Mouse (Mus musculus): ENCODE measurements around the gene Zg16.
"Not testable (repeated sequence)": the region's sequence is repeated elsewhere in the genome, so short reads cannot be mapped to it uniquely, and the experiment has no call there.

Zg16 gene

DNA sequence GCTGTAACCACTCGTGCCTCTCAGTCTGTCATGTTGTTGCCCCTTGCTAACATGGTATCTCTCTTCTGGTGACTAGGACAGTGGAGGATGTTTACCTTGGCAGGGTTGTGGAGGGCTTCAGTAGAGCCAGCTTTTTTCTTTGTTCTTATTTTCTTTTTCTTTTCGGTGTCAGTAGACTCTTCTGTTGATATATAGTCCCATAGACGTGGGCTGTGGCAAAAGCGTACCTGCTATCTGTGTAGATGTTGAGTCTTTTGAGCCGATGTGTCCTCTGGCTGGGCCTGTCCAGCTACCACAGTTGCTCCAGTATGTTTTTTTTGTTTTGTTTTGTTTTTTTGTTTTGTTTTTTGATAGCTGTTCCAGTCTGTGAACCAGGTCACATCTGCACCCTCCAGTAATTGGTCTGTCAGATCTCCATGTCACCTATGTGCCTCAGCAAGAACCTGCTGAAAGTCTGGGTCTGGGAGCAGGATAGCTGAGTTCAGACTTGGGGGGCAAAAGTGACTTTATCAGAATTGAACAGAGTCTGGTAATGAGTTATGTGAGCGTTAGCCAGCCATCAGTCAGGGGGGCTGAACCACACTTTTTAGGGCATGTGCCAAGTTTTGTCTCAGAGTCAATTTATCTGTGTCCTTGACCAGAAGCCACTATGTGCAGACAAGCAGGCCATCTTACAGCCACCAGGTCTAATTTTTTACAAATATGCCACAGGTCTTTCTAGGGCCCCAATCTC, at the start of gene Zg16:
TSS of gene Zg16 (minus strand) at position 51 of the 733 bp plus-strand sequence.
- DNase-seq = not testable (repeated sequence)

DNA sequence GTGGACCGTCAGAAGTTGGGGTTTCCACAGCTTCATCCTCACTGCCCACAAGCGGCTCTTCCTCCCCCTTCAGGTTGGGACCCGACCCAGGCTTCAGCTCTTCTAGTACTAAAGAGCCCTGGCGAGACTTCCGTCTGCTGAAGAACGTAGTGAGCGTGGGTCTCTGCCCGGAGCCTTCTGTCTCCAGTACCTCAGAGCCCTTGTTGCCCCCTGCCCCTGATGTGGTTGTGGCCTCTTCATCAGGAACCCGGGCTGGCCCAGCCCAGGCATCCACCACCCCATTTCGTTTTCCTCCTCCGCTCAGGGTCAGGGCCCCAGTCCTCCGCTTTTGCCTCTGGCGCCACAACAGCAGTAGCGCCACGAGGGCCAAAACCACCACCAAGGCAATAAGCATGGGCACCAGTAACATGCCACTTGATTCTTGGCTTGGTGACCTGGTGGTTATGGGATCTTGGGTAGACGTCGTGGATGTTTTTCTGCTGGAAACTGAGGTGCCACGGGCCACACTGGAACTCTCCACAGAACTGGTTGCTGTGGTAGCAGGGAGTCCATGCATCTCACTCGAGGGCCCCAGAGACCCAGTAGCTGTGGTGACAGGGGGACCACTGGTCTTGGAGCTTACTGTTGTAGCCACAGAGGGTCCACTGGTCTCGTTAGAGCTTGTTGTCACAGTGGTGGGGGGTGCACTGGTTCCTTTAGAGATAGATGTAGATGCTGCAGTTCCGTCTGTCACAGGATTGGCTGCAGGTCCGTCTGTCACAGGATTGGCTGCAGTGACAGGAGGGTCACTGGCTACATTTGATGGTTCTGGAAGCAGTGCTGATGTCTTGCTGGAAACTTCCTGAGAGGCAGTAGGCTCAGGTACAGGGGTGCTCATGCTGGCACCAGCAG, 49.3 kb upstream of the Zg16 start:
- DNase-seq = no peak

DNA sequence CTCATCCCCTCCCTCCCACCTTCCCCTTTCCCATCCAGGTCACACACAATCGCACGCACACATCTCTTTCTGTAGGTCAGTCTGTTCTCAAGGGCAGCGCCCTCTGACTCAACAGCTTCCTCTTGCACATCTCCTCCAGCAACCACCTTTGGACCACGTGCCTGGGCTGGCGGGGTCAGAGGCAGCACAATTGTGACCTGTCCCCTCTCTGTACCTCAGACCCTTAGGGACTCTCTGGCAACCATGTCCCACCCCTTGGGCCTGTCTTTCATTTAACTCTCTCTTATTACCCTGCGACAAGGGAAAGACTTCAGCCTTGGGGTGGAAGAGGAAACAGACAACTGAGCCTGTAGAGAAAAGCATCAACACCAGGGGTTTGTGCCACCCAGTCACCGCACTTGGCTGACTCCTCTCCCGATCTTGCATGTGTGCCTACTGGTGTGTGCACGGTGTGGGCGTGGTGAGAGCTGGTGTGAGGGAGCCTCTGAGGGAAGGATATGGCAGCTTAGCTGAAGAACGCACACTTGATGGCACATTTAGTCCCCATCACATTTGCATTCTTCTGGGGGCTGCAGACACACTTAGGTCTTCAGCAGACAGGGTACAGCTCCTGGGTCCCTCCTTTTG, 47.8 kb upstream of the Zg16 start:
- no peak for DNase-seq

DNA sequence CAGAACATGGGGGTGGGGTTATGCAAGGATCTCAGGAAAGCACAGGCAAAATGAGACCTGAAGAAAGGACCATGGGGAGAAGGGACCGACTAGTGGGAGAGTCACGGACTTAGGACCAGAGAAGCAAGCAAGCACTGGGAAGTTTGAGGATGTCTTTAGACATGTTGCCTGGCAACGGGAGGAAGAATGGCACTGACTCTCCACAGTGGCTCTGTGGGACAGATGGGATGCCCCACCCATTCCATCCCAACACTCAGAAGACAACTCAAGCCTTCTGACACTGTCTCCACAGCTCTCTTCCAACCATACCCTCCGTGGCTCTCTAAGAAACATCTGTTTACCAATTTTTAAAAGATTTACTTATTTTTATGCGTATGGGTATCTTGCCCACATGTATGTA, 46.0 kb upstream of the Zg16 start:
- DNase-seq = no peak

DNA sequence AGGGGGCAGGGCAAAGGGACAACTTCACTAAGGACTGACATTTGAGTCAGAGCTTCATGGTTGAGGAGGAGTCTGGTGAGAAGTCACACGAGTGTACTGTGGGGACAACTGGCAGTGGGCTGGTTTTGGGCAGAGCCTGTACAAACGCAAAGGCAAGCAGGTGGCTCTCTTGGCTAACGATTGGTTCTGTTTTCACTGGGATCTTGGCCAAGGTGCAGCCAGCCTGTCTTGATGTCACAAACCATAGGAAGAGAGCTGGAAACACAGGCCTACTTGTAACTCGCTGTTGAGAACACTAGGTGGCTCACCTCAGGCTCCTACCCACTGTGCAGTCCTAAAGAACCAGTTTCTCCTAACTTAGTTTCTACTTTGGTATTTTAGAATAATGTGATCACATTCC, 42.5 kb upstream of the Zg16 start:
- DNase-seq = peak; percentile 54 to 68

DNA sequence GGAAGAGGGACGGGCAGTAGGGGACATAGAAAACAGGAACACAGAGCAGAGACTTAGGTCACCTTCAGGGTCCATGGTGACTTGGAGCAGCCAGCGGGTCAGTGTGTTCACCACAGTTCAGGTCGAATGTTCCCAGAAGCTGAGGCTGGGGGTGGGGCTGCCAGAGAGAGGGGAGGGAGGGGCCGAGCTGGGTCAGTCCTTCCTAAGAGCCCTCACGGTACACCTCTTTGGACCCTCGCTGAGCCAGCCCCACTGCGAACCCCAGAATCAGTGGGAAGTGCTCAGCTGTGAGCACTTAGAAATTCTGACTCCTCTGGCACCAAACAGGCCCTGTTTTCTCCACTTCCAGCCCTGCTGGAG, 34.8 kb upstream of the Zg16 start, which contains the start of gene Qprt:
TSS of gene Qprt (minus strand) at position 316 of the 360 bp plus-strand sequence.
- DNase-seq = no peak

DNA sequence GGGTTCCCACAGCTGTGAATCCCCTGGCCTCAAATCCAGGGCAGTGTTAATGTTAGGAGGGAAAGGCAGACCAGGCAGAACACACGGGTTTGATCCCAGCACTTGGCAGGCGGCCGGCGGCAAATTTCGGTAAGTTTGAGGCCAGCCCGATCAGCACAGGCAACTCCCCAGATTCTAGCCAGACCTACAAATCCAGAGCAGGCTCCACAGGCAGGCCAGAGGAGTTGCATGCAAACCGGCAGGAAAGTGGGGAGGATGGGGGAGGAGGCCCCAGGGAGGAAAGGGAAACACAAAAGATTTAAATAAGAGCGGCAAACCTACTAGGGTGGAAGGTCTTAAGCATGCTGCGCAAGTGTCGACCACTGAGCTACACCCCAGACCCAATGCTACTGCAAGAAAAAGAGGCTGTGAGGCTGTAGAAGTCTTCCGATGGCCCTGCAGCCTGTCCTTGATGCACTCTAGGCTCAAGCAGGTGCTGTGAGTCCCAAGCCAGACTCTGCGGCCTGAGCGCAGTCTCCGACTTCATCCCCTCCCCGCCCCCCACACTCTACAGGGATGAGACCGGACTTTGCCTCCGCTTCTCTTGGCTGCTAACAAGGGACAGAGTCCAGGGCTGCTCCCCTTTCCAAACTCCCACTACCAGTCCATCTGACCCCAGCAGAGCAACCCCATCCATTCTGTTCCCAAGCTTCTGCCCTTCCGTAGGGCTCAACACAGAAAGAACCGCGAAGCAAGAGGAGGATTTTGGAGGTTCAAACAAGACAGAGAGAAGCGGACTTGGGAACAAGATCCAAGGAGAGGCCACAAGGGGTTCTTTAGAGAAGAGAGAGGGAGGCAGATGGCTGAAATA, 34.2 kb upstream of the Zg16 start:
- DNase-seq = no peak

DNA sequence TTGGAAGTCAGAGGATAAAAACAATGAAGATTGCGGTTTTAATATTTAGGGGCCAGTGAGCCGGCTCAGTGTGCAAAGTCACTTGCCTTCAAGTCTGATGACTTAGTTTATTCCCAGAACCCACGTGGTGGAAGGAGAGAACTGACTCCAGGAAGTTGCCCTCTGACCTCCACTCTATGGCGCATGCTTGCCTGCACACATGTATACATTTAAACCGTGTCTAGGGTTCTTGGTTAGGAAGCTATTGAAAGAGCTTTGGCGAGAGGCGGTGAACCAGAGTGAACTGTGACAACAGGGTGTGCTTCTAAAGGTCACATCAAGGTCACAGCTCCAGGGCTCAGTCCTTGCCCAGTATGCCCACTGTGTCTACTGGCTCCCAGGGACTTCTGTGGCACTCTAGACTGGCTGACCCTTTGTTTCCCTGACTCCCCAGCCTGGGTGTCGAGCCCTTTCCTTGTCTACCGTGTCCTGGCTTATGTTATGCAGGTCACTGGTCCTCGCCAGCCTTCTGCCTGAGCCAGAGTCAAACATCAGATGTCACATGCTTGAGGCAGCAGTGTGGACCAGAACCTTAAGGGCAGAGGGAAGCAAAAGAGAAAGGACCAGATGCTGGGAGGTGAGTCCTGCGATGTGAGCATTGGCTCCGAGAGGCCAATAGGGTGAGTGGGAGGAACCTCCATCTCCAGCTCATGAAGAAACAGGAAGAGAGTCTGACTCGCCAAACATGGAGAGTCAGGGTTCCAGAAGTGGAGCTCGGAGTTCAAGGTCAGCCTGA, 31.7 kb upstream of the Zg16 start:
- no peak for DNase-seq

DNA sequence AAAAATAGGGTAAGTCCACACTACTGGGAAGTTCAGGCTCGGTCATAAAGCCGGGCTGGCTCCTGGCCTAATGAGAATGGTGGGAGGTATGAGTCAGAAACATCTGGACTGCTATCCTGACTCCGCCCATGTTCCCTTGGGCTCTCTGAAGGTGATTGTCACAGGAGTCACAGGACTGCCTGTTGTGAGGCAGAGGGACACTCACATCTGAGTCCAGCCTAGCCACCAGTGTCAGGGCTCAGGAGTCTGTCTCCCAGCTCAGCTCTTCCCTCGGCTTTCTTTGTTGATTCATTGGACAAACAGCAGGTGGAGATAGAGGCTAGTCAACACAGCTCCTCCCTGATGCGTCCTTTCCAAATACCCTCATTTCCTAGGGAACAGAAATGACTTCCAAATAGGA, 30.8 kb upstream of the Zg16 start:
- no peak for DNase-seq

DNA sequence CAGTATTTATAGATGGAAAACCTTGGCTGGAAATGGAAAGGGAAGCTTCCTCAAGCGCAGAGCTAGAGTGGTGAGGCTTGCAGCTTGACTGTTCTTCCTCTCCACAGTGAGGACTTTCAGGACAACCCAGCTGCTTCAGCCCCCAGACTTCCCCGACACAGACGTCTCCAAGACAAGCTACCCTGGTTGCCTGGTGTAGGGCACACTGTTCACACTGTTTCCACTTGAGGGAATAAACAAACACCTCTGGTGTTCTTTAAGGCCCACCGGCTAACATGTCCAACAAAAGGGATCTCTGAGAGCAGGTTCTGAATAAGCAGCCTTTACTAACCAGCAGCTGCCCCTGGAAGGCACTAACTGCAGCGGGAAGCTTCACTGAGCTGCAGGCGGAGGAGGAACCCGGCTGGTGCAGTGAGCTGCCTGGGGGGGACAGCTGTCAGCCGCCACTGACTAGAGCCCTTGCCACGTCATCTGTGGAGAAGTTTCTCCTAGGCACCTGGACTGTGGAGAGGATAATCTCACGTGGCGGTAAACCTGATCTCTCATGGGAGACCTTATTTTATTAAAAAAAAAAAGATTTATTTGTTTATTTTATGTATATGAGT, 29.3 kb upstream of the Zg16 start:
- DNase-seq = no peak

DNA sequence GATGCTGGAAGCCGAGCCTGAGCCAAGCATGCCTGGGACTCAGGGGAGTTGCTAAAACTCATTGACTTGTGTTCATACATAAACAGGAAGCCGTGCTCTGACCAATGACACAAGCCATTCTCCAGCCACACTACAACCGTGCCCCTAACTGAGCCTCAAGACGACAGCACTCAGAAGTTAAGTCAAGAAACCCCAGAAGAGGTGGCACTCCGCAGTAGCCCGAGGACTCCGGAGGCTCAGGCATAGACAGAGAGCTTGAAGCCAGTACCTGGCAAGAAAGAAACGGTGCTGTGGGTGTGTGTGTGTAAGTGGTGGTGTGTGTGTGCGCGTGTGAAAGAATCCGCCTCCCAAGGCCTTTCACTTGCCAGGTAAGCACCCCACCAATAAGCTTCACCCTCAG, 27.8 kb upstream of the Zg16 start:
- no peak for DNase-seq

DNA sequence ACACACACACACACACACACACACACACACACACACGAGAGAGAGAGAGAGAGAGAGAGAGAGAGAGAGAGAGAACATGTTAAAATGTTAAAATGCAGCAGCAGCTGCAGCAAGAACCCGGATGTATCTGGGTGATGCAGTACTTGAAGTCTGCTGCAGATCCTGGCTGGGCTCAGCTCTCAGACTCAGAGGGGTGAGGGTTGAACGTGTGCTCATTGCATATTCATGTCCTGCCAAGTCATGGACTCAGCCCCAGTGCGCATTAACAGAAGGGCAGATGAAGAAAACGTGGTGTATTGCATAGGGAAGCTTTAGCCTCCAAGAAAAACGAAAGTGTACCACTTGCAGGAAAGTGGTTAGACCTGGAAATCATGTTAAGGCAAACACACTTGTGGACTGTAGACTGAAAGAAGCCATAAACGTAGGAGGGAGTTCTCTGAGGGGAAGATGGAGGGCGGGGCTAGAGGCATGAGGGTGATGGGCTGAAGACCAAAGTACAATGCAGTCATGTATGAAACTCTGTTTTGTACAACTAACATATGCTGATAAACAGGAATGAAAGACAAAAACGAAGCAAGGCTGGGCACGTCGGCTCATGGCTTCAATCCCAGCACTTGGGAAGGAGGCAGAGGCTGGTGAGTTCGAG, 26.6 kb upstream of the Zg16 start:
- no peak for DNase-seq

DNA sequence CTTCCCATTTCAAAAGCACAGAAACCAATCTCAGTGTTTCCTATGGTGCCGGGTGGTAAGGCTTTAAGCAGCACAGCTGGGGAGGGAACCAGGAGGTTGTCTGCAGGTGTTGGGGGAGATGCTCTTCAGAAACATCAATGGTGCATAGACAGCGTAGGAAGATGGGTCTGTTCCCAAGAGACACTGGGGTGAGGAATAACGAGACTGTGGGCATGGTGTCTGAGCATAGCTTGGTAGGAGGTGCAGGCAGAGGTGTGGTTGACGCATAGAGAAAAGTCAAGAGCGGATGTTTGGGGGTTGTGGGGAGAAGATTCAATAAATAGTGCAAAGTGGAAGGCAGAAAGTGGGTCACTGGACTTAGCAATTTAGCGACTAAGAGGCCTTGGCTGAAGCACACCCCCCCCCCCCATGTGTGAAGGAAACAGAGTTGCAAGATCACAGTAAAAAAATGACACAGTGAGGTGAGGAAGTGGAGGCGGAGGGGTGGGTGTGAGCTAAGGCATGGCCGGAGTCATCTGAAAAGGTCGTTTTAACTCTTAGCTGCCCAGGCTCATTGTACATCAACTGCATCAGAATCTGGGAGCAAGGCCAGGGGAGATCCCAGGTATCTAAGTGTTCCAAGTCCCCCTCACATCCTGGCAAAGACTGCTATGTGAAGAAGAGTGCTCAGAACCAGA, 25.9 kb upstream of the Zg16 start:
- DNase-seq = no peak

DNA sequence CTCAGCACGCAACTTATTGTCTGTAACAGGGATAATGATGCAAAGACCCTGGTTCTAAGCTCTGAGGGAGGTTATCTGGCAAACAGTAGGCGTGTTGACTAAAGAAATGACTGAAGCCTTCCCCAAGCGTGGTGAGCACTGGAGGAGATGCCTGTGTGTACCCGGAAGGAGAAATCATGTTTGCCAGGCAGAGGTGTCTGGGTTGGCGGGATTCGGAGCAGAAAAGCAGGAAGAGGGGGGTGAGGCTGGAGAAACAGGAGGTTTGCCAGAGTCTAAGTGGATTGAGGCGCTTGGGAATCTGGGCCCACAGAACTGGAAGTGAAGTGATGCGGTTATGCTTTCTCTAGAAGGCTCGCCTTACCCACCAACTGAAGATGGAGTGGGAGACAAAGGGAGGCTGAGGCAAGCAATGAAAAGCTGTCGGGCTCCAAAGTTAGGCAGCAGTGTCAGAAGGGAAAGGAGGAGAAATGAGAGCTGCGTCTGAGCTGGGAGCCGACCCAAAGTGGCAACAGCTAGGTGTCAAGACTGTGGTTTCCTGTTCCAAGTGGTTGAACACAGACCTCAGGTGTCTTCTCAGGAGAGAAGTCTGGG, 25.2 kb upstream of the Zg16 start:
- DNase-seq = no peak

DNA sequence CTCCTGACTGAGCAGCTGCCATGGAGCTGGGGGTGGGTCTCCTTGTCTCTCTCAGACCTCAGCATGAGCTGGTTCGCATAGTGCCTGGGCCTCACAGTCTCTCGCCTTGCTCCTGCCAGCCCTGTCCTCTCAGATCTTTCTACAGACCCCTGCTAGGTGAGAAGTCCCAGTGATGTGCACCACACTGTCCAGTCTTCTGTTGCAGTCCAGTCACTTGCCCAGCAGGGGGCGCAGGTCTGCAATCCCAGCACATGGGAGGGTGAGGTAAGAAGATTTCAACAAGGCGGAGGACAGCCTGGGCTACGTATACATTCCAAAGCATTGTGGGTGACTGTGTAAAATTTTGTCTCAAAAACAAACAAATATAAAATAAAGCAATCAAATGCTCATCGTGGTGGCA, 24.3 kb upstream of the Zg16 start:
- peak; percentile 50 to 75 for DNase-seq

DNA sequence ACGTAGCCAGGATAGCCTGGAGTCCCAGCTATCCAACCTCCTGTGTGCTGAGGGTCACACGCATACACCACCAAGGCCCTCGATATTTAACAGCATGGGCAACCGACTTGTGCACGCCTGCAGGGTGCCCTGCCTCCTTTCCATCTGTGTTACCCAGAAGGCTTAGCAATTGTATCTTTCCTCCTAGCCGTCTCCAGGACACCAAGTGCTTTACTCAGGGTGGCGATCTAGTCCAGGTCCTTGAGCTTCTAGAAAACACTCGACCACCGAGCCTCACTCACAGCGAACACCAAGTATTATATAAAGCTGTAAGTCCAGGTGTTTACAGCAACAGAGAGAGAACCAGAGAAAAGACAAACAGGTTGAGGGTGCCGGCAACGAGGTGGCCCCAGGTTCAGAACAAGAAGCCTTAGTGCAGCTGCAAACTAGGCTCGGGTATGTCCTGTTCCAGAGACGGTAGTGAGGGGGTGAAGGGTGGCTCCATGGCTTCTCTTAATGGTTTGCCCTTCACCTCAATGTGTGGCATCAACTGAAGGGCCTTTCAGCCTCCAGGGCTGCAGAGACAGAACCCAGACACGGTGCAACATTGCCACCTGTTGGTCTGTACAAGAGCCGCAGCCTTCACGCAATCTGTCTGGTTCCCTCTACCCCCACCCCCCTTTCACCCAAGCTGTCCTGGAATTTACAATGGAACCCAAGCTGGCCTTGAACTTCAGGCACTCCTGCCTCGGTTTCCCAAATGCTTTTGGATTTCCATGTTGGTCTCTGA, 23.3 kb upstream of the Zg16 start:
- peak; percentile 86 to 92 for DNase-seq

DNA sequence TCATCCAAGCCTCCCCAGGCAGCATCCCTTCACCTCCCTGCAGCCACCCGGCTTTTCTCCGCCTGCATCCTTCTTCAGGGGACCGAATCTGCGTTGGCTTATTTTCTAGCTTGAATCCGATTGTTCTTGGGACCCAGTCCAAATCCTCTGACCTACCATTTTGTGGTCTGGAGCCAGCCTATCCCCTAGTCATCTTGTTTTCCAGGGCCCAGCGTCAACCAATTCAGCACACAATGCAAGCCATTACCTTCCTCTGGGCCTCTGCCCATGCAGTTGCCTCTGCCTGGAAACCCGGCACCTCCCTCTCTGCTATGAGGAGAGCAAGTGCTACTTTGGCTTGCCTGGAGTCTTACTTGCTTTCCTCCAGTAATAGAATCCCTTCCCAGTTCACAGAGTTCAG, 18.4 kb upstream of the Zg16 start:
- no peak for DNase-seq

DNA sequence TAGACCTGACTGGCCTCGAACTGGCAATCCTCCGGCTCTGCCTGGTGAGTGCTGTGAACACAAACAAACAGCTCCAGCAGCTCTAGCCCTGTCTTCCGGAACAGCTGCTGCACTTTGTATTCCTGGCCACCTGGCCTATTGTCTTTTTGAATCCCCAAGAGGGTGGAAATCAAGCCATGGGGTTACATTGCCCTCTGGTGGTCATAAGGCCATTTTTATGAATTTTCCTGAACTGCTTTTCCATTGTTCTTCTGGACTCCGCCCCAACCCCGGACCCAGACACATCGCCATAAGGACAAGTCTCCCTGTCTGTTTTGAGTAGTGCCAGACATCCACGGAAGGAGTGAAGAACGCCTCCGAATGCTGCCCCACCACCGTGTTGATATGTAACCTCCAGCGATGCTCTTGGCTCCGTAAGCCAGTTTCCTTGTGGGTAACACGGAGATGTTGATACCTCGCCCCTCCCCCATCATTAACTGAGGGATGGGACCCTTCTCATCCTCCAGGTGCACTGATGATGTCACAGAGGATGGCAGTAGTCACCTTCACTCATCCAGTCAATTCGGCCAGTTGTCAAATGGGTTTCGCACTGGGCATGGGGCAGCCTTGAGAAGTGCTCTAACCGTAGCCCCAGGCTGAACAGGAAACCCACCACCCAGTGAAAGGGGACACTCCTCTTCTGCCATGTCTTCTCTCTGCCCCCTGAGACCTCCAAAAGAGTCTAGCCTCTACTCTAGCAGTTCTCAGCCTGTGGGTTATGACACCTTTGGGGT, 17.6 kb upstream of the Zg16 start:
- peak; percentile 83 to 89 for DNase-seq
